Mouse (Mus musculus): ENCODE data around the gene Snrnp35.
A peak's percentile ranks its signal among the peaks of the same experiment; 100 is the strongest.

The Snrnp35 gene

GRCm38 (mm10) chr5:124500573-124500972, 17.6 kb downstream of the Snrnp35 start:
- no peak for DNase-seq (ENCODE audit: low spot score)

- no peak for DNase-seq (ENCODE audit: low spot score)
These were observed 18.6 kb downstream of the Snrnp35 start for GRCm38 (mm10) chr5:124501541-124501940.

- no peak for DNase-seq (ENCODE audit: low spot score)
These were observed 20.8 kb downstream of the Snrnp35 start for GRCm38 (mm10) chr5:124503742-124504141.

GRCm38 (mm10) chr5:124505235-124505634, 22.3 kb downstream of the Snrnp35 start:
- no peak for DNase-seq (ENCODE audit: low spot score)

- DNase-seq (ENCODE audit: low spot score), result peak; percentile 17
These were observed 23.9 kb downstream of the Snrnp35 start for GRCm38 (mm10) chr5:124506731-124507359.

- DNase-seq (ENCODE audit: low spot score), result no peak
These were observed 26.3 kb downstream of the Snrnp35 start for GRCm38 (mm10) chr5:124509200-124509599.

GRCm38 (mm10) chr5:124509742-124510237, 26.9 kb downstream of the Snrnp35 start:
- no peak for DNase-seq (ENCODE audit: low spot score)

GRCm38 (mm10) chr5:124510536-124511050, 27.7 kb downstream of the Snrnp35 start:
- no peak for DNase-seq (ENCODE audit: low spot score)

- DNase-seq (ENCODE audit: low spot score), result no peak
These were observed 32.9 kb downstream of the Snrnp35 start for GRCm38 (mm10) chr5:124515789-124516188.

- DNase-seq (ENCODE audit: low spot score), result no peak
These were observed 35.7 kb downstream of the Snrnp35 start for GRCm38 (mm10) chr5:124518648-124519047.

- no peak for DNase-seq (ENCODE audit: low spot score)
These were observed 38.7 kb downstream of the Snrnp35 start for GRCm38 (mm10) chr5:124521588-124521987.

- DNase-seq (ENCODE audit: low spot score), result no peak
These were observed 40.1 kb downstream of the Snrnp35 start for GRCm38 (mm10) chr5:124523032-124523431.

- DNase-seq (ENCODE audit: low spot score), result no peak
These were observed 42.0 kb downstream of the Snrnp35 start for GRCm38 (mm10) chr5:124524943-124525342.

- no peak for DNase-seq (ENCODE audit: low spot score)
These were observed 45.4 kb downstream of the Snrnp35 start for GRCm38 (mm10) chr5:124528351-124528750.

GRCm38 (mm10) chr5:124528791-124529190, 45.9 kb downstream of the Snrnp35 start:
- no peak for DNase-seq (ENCODE audit: low spot score)

GRCm38 (mm10) chr5:124529191-124529651, 46.3 kb downstream of the Snrnp35 start:
- DNase-seq (ENCODE audit: low spot score), result no peak

- no peak for DNase-seq (ENCODE audit: low spot score)
These were observed 46.8 kb downstream of the Snrnp35 start for GRCm38 (mm10) chr5:124529697-124530096.

- peak; percentile 60 for DNase-seq (ENCODE audit: low spot score)
These were observed 48.0 kb downstream of the Snrnp35 start, which contains the start of gene Rilpl1 for GRCm38 (mm10) chr5:124530655-124531582. TSS of gene Rilpl1 (minus strand) at chr5:124531391.

- no peak for DNase-seq (ENCODE audit: low spot score)
These were observed 48.6 kb downstream of the Snrnp35 start for GRCm38 (mm10) chr5:124531583-124531930.

GRCm38 (mm10) chr5:124532451-124532850, 49.5 kb downstream of the Snrnp35 start:
- no peak for DNase-seq (ENCODE audit: low spot score)

- no peak for DNase-seq (ENCODE audit: low spot score)
These were observed 52.1 kb downstream of the Snrnp35 start for GRCm38 (mm10) chr5:124535016-124535415.

- peak; percentile 34 for DNase-seq (ENCODE audit: low spot score)
These were observed 53.8 kb downstream of the Snrnp35 start for GRCm38 (mm10) chr5:124536776-124537175.
